Mouse (Mus musculus): ENCODE measurements around the gene Thada.

DNA sequence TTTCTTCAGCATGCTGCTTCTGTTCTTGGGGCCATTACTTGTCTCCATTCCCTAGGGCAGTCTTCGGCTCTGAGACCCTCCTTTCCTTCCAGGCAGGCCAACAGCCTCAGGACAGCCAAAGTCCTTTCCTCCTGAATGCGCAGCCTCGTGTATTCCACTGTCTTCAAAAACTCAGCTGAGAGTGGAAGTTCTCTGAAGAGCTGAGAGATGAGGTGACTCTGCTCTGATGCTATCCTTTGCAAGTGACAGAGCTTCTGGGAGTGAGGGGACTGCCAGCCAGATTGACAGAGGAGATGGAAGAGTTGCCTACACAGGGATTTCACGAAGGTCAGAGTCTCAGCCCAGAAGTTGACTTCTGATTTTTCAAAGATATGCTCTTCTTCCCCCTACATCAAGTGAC, 274.1 kb downstream of the Thada start:
- TF ChIP-seq CTCF (conservative IDR thresholded peaks at IDR 0.05 in 1 of 2, IDR thresholded peaks at IDR 0.05 in 1 of 2; ENCODE audit: low read depth in 2 of 2, low read length in 2 of 2) = no peak
- TF ChIP-seq RAD21 (IDR thresholded peaks at IDR 0.05; ENCODE audit: low read depth, low read length) = no peak

Data from CH12.LX (cell line).